Mouse (Mus musculus) right cerebral cortex, adult 2 months (tissue): ENCODE measurements around the gene Smndc1.

ENCODE experiments used
- DNase-seq, 2 experiments: peaks; one replicate each; pipeline ENCODE4 v3.0.0; 2021 to 2022; ENCODE audit warnings: low spot score in 2 of 2

The Smndc1 gene

GRCm38 (mm10) chr19:53390495-53391007, at the start of gene Smndc1:
Smndc1 (minus strand) TSS chr19:53390578.
- peak; percentile 99 for DNase-seq

- no peak for DNase-seq
Observed at GRCm38 (mm10) chr19:53439340-53439739, 49.0 kb upstream of the Smndc1 start.

DNA sequence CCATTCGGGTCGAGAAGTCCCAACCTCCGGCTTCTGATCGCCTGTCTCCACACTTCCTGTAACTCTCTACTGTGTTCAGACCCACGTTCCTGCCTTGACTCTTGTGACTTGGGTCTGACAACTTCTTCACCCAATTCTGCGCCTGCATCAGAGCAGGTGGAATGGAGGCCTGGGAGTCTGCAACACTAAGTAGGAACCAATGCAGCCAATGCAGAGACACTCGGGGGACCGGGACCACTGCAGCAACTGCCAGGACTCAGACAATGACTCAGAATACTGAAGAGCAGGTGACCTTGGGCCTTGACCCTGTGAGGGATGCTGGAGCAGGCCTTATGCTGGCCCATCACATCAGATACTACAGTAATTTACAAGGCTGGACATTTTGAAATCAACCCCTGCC, 47.6 kb upstream of the Smndc1 start:
- DNase-seq, result no peak

DNA sequence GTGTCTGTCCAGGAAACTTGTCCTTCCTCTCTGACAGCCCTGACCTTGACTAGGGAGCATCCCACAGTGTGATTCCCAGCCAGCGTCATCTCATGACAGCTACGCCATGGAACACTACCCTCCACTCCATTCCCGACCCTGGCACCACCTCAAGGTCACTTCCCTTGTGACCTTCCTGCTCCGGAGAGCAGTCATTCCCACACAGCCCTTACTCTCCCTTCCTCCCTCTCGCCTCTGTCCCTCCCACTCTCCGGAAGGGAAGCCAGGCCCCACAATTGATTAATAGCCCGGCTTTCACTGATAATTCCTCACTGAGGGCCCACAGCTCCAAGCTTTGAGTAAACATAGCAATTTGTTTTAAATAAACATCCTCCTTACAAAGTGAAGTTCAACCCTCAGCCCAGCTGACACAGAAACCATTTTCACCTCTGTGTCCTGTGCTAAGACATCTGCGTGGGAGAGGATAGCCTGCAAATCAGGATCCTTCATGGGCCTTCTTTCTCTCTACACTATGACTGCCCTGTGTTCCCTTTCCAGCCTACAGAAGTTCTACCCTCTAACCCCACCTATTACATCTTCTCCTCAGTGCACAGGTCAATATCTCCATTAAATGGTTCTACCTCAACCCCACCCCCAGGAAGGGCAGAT, 47.1 kb upstream of the Smndc1 start:
- DNase-seq, result no peak

DNA sequence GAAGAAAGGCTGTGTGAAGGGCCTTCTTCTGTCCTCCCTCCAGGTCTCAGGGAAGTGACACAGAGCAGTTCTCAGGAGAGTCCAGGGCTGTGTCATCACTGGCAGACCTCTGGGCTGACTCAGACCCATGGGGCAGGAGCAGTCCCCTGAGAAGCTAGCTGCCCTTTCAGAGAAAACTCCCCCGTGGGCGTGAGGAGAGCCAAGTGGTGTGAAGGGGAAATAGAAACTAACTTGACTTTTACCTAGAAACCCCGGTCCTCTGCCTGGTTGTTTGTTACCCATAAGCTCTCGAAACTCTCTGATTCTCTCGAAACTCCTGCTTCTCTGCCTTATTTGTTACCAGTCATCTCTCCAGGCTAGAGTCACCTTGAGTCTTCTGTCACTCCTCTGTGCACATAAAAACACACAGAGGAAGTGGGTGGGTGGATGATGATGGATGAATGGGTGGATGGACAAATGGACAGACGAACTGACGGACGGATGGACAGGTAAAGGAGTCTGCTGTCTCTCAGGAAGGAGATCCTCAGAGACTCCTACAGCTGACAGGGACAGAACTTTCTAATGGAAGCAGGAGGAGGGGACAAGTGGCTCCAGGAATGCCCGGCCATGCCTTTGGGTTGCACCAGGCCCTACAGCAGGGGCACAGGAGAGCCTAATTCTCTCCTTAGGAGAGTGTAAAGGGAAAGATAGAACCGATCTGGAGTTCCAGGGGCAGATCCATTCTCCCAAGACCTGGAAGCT, 43.7 kb upstream of the Smndc1 start:
- no peak for DNase-seq

DNA sequence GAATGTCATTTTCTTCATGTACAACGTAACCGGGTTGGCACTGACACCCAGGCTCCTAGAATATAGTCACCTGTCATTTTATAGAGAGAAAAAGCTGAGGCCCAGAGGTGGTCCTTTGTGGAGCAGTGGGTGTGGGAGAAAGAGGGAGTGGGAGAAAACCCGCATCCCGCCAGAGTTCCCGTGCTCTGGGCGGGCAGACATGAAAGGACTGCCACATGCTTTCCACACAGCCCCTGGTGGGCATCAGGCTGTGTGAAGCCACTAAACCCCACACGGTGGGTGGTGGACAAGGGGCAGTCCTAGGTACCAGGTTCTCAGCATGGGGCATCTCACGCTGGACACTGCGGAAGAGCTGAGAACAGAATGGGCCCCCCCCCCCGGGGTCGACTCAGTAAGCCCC, 40.6 kb upstream of the Smndc1 start:
- no peak for DNase-seq

- DNase-seq, result peak; percentile 74 to 82
Observed at GRCm38 (mm10) chr19:53430356-53430755, 40.0 kb upstream of the Smndc1 start.

DNA sequence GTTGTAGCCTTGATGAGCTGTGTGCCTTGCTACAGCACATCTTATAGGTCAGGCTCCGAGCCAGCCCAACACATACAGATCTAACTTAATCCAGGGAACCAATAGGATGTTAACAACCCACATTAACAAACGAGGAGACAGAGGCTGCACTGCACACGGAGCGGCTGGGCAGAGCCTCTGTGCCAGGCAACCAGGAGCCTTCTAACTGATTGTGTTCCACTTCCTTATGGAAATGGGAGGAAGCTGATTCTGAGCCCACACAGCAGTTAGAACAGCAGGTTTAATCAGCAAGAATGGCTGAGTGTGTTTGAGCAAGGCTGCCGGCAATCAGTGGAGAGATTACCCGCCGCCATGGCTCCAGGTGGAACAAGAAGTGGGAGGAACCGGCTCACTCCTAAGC, 37.4 kb upstream of the Smndc1 start:
- peak; percentile 59 to 64 for DNase-seq

DNA sequence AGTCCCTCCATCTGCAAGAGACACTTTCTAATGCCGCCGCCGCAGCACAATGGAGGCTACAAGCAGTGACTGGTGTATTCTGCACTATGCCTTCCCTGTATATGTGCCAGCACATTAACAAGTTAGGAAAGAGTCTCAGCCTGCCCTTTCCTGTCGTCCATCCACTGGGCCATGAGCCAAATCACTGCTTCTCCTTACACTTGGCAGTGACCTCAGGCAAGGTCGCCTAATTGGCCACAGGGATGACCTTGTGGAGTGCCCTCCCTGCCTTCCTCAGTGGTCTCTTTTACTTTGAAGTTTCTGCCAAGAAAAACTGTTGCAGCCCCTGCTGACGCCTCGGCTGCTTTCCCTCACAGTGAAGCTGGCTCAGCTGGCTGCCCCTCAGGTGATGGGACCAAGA, 37.0 kb upstream of the Smndc1 start:
- DNase-seq, result no peak

DNA sequence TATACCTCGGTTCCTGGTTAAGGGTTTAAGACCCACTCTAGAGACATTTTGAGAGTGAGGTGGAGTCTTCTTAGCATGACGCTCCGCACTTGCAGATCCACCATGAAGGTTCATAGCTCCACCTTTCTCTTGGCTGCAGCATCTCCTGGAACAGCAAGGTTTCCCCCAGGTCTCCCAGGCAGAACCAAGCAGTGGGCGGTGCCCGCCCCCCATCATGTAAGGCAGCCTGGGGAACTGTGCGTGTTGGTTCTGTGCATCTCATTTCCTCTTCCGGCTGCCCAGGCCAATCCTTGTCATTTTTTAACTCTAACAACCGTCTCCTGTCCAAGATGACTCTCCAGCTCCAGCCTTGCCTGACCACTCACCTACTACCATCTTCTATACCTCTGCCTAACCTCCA, 35.4 kb upstream of the Smndc1 start:
- no peak for DNase-seq

DNA sequence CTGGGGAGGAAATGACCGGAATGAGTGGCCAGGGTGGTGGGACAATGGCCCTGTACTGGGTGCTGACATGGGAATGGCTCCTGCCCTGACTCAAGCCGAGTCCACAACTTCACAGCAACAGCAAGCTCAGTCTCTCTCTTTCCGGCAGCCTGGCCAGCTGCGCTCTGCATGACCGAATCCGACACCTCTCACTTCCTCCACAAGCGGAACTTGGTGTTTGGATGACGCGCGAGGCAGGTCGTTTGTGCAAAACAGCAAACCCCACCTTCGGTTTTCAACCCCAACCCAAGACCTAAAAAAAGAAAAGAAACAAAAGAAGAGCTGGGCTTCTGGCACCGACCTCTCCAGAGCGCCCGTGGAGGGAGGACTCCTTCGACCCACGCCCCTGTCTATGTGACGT, 34.3 kb upstream of the Smndc1 start:
- DNase-seq, result no peak

- no peak for DNase-seq
Observed at GRCm38 (mm10) chr19:53423816-53424465, 33.6 kb upstream of the Smndc1 start.

DNA sequence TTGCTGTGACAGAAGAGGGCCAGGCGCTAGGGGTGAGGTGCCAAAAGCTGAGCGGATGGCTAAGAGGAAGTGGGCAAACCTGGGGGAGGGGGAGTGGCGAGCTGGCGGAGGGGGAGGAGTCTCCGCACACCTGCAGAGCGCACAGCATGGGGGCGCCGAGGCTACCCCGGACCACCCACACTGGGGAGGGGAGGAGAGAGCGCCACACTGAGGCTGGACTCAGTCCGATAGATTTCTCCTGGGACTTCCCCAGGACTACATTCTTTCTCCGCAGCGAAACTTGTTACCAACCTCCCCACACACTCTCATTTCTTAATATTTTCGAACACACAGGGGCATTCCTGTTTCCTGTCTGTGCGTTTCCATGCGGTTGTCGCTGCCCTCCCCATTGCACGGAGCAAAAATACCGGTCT, 33.0 kb upstream of the Smndc1 start:
- DNase-seq, result no peak

DNA sequence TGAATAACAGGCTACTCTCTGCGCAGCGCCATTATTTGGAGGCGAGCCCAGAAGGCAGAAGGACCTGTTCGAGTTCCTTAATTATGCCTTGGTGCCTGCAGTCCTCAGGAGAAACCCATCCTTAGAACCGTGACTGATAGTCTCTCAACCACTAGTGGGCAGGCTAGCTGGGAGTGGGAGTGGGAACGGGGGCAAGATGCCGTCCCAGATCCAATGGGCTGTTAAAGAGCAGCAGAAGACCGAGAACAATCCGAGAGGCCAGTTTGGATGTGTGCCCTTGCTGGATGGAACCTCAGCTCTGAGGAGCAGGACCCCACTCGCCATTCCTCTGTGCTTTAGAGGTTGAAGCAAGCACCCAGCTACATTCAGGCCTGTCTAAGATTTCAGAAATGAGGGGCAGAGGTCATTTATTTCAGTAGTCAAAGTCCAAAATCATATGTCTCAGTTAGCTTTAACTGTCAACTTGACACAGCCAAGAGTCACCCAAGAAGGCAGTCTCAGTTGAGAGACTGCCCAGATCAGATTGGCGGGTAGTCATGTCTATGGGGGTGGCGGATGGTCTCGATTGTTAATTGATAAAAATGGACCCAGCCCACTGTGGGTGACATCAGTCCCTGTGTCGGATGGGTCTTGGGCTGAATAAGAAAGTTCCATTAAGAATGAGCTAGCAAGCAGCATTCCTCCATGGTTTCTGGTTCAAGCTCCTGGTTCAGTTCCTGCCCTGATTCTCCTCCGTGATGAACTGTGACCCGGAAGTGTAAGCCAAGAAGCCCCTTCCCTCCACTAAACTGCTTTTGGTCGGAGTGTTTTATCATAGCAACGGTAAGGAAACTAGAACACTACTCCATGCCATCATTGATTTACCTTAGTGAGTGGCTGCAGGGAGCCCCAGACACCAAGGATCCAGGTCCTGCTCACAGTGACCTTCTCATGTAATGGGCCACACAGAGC, 32.3 kb upstream of the Smndc1 start:
- no peak for DNase-seq

- DNase-seq, result no peak
Observed at GRCm38 (mm10) chr19:53421583-53422188, 31.3 kb upstream of the Smndc1 start.

- peak; percentile 67 to 74 for DNase-seq
Observed at GRCm38 (mm10) chr19:53420924-53421582, 30.7 kb upstream of the Smndc1 start.

DNA sequence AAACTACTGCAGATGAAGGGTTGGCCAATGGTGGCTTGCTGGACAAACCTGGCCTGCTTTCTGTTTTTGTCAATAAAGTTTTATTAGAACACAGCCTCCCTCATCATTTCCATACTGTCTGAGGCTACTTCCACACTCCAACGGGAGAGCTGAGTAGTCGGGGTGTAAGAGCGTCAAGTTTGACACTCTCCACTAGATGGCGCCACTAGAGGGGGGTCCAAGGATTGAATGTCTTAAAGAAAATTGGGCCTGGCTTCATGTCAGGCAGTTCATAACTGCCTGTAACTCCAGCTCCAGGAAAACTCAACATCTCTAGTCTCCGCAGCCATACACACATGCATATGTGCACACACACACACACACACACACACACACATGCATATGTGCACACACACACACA, 29.5 kb upstream of the Smndc1 start:
- no peak for DNase-seq

DNA sequence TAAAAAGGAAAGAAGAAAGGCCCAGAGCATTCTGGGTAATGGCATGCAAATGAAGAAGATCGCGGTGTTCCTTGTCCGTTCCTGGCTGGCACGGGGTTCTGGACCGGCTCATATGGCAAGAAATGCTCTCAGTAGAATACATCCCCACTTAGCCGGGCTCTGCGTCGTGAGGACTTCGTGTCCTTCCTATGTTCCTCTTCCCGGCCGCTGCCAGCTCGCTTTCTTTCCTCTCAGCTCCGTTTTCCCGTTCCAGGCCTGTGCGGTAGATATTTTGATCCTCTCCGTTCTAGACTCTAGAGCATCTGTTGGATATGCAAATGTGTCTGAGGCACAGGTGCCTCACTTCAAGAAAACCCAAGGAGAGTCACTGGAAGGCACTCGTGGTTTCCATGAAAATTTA, 24.8 kb upstream of the Smndc1 start:
- peak in 1 of 2 experiments; percentile 42 for DNase-seq

DNA sequence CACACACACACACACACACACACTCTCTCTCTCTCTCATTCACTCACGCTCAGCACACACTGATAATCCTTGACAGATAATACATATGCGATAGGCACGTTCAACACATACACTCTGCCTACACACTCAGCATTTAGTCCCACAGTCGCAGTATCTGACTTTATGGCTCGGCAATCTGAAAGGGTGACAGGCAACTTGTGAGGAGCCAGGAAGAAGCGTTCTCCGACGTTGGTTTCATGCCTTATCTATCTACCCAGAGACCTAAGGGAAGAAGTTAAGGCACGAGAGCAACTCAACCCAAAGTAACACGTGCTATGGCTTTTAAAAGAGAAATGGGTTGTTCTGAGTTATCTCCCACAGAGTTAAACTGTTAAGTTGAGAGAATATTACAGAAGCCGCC, 24.3 kb upstream of the Smndc1 start:
- no peak for DNase-seq

DNA sequence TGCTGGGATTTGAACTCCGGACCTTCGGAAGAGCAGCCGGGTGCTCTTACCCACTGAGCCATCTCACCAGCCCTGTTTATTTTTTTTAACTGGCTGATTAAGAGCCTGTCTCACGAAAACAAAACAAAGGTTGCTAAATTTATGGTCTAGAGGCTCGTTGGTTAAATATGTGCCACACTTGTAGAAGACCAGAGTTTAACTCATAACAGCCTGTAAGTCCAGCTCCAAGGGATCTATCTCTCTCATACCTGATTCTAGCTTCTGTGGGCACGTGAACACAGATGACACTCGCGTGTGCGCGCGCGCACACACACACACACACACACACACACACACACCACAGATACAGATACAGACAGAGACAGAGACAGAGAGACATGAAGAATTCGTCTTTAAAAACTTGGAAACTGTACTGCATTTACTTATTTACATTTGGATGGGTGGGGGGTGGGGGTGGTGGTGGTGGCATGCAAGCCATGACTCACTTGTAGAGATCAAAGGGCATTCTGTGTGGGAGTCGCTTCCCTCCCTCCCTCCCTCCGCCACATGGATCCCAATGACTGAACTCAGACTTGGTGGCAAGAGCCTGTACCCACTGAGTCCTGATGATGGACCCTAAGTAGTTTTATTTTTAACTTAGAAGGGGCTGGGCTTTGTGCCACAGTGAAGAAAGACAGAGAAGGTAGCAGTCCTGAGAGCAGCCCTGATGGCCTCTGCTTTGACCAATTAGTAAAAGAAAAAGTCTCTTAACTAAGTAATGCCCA, 23.4 kb upstream of the Smndc1 start:
- no peak for DNase-seq
